Mouse (Mus musculus) heart, adult 10 weeks (tissue): ENCODE results near the gene S100a3. TPM values are rescaled to one million over a fixed set of nuclear protein-coding genes. Genes with fewer than 3 reads are reported as not detected.

ENCODE experiments used
- polyA plus RNA-seq: library from polyadenylated mRNA; stranded (reverse); fragments of 350-450 nt; fragmentation: Illumina TruSeq; extraction: RNeasy Lipid Tissue Mini Kit (QIAGEN cat#74804); gene quantifications from one replicate; pipeline ENCODE4 v1.2.3, GENCODE M21; 2014; ENCODE audit warnings: low read depth, low replicate concordance

Gene S100a3
- not detected for polyA plus RNA-seq

DNA sequence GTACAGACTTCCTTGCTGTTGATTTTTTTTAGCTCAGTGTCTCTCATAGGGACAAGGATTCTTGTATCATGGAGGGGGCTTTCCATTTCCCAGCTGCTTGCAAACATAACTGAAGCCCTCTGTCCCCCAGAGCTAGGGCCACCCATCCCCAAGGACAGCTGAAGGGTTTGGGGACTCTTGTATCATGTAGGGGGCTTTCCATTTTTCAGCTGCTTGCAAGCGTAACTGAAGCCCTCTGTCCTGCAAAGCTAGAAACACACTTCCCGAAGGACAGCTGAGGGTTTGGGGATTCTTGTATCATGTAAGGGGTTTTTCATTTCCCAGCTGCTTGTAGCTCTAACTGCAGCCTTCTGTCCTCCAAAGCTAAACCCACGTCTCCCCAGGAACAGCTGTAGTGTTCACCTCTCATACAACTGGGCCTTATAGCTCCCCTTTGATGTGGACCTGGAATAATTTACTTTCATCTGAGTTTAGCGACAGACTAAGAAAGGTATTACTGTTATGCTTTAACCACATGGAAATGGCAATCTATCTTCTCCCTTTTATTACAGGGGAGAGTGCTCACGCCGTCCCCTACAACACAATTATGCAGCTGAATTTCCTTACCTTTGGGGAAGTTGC lies at the start of gene S100a3:
S100a3 (plus strand) TSS at position 571 of the 621 bp plus-strand sequence.

DNA sequence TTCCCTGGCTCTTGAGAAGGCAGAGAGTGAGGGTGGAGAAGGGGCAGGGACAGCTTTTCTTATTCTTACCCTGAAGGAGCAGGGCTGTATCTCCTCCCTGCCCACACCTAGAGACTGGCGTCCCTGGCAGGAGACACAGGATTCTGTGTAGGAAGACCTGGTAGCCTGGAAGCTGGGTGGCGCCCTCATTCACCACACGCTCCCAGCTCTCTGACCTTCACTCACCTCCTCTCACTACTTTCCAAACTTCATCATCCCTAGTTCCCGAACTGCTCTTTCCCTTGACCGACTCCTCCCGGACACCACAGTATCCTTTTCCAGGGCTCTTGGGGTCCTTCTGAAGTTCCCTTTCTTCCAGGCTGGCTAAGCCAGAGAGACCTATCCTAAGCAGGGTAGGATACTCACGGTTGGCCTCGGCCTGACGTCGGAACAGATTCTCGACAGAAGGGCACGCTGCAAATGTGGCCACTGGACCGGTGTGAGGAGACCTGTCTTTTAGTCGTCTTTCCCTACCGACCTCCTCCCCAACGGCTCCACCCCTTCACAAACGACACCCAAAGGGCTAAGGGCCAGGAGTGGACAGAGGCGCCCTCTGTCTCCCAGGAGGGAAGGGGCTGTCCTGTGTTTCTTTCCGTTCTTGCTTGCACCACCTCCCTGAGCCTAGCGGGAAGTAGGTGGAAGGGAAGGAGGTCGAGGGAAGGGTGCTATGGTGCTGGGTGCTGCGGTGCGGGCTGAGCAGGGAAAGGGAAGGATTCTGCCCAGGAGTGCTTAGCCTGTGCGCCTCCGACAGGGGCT lies 46.4 kb upstream of the S100a3 start, which contains the start of the genes S100a1 and S100a13:
S100a1 (minus strand) TSS at position 597 of the 795 bp plus-strand sequence.
S100a13 (plus strand) TSS at position 640 of the 795 bp plus-strand sequence.

GRCm38 (mm10) chr3:90526580-90526979 lies 33.8 kb upstream of the S100a3 start, which contains the start of gene S100a14:
TSS of gene S100a14 (plus strand) at chr3:90526856.

GRCm38 (mm10) chr3:90537141-90537904 lies 23.1 kb upstream of the S100a3 start, which contains the start of gene S100a16:
TSS of gene S100a16 (plus strand) at chr3:90537254.

GRCm38 (mm10) chr3:90589947-90590346 lies 29.6 kb downstream of the S100a3 start, which contains the start of gene S100a2:
TSS of gene S100a2 (plus strand) at chr3:90590247.

DNA sequence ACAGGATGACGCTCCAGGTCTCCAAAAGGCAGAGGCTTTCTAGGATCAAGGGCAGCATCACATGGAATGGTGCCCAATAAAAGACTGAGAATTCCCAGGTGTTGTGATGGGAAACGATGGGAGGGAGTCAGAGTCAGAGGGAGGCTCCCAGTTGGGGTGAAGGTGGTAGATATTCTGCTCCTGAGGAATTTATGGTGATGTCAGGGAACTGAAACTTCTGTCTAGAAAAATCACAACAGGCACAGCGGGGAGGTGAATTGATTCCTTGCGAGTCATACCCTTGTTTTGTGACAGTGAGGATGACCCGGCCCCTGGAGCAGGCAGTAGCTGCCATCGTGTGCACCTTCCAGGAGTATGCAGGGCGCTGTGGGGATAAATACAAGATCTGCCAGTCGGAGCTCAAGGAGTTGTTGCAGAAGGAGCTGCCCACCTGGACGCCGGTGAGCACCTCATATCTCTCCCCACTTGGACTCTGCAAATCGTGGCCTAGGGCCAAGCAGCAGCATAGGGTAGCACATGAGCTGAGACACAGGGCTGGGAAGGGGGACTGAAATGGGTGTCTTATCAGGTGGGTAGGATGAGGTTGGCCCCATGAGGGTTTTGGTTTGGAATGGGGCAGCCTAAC lies 41.2 kb downstream of the S100a3 start, which contains the start of gene Gm42674:
Gm42674 (plus strand) TSS at position 419 of the 625 bp plus-strand sequence.

GRCm38 (mm10) chr3:90603623-90604022 lies 43.2 kb downstream of the S100a3 start, which contains the start of gene S100a4:
TSS of gene S100a4 (plus strand) at chr3:90603771.

GRCm38 (mm10) chr3:90608223-90608622 lies 47.8 kb downstream of the S100a3 start, which contains the start of gene S100a5:
TSS of gene S100a5 (plus strand) at chr3:90608523.

GRCm38 (mm10) chr3:90612728-90613291 lies 52.4 kb downstream of the S100a3 start, which contains the start of gene S100a6:
TSS of gene S100a6 (plus strand) at chr3:90612882.

Other genes starting within 250 kb of the S100a3 start
- gene Slc27a3, start 170.6 kb upstream of the S100a3 start, polyA plus RNA-seq: 1.0 TPM
- gene Ints3, start 127.0 kb upstream of the S100a3 start, polyA plus RNA-seq: 23.4 TPM
- gene Npr1, start 94.7 kb upstream of the S100a3 start, polyA plus RNA-seq: 20.8 TPM
- 34.3 TPM for gene Ilf2, start 84.5 kb upstream of the S100a3 start, polyA plus RNA-seq
- 79.2 TPM for gene Snapin, start 69.5 kb upstream of the S100a3 start, polyA plus RNA-seq
- gene Chtop, start 51.1 kb upstream of the S100a3 start, polyA plus RNA-seq: 80.9 TPM
- gene S100a1, start 46.2 kb upstream of the S100a3 start, polyA plus RNA-seq: 1,552 TPM
- 64.2 TPM for gene S100a13, start 46.1 kb upstream of the S100a3 start, polyA plus RNA-seq
- gene S100a14, start 33.7 kb upstream of the S100a3 start, polyA plus RNA-seq: not detected
- gene S100a16, start 23.3 kb upstream of the S100a3 start, polyA plus RNA-seq: 78.9 TPM
- not detected for gene S100a2, start 29.7 kb downstream of the S100a3 start, polyA plus RNA-seq
- gene Gm42674, start 41.3 kb downstream of the S100a3 start, polyA plus RNA-seq: not detected
- 31.3 TPM for gene S100a4, start 43.2 kb downstream of the S100a3 start, polyA plus RNA-seq
- not detected for gene S100a5, start 47.9 kb downstream of the S100a3 start, polyA plus RNA-seq
- gene S100a6, start 52.3 kb downstream of the S100a3 start, polyA plus RNA-seq: 111 TPM
- 0.97 TPM for gene S100a7a, start 93.4 kb downstream of the S100a3 start, polyA plus RNA-seq
- gene S100a8, start 108.4 kb downstream of the S100a3 start, polyA plus RNA-seq: not detected
- gene S100a9, start 135.1 kb downstream of the S100a3 start, polyA plus RNA-seq: 2.0 TPM
- gene Pglyrp4, start 166.3 kb downstream of the S100a3 start, polyA plus RNA-seq: not detected
- not detected for gene Gm5849, start 217.3 kb downstream of the S100a3 start, polyA plus RNA-seq